Mouse (Mus musculus) forebrain, embryonic 10.5 days (tissue): ENCODE measurements at regions not wholly inside any gene's neighbourhood (a gene's known extent, or its start where the extent isn't known, plus 50 kb on each side); places are given as distances from the start of the nearest gene placed in this dataset.

Experiments
- DNase-seq: peaks from one replicate; pipeline ENCODE4 v3.0.0-alpha.2; 2017; ENCODE audit warnings: low spot score; ENCODE audit errors: extremely low spot score
- H3K27ac ChIP-seq: fragments of 300-500 bp; sonication (generic); 2 replicates; pipeline ENCODE4 v1.5.1; 2016; ENCODE audit warnings: mild to moderate bottlenecking
- H3K27me3 ChIP-seq: fragments of 300-500 bp; sonication (generic); 2 replicates; pipeline ENCODE4 v1.6.1; 2016; ENCODE audit warnings: mild to moderate bottlenecking; ENCODE audit not compliant: poor library complexity, severe bottlenecking
- H3K36me3 ChIP-seq: fragments of 300-500 bp; sonication (generic); replicated peaks from 2 replicates; pipeline ENCODE4 v1.6.1; 2016; ENCODE audit warnings: mild to moderate bottlenecking, moderate library complexity
- H3K4me1 ChIP-seq: fragments of 300-500 bp; sonication (generic); 2 replicates; pipeline ENCODE4 v1.6.1; 2016
- H3K4me3 ChIP-seq: fragments of 300-500 bp; sonication (generic); 2 replicates; pipeline ENCODE4 v1.5.1; 2016; ENCODE audit warnings: mild to moderate bottlenecking, moderate library complexity
- H3K9me3 ChIP-seq: fragments of 300-500 bp; sonication (generic); 2 replicates; pipeline ENCODE4 v1.6.1; 2016; ENCODE audit warnings: mild to moderate bottlenecking, moderate library complexity
- WGBS: fragments of 180-500 bp; shearing (Covaris S2); methylation state at CpG from one replicate; pipeline ENCODE4 v1.1.7; 2016; 5-methylcytosine and 5-hydroxymethylcytosine counted together

GRCm38 (mm10) chr9:74672261-74672660 is 189.5 kb upstream of the Onecut1 start:
- Histone ChIP-seq H3K4me1 (no peaks in the 10 kb centered on the region), H3K9me3 (no peaks in the 10 kb centered on the region), H3K27ac (no peak overlapping the region), H3K4me3 (no peak overlapping the region), H3K27me3 (no peaks in the 10 kb centered on the region), H3K36me3 (no peaks in the 10 kb centered on the region)
- 92% methylated on average over 7 of the region's 7 CpGs for whole genome bisulfite sequencing
- no peak for DNase-seq

GRCm38 (mm10) chr9:74698229-74698628 is 163.5 kb upstream of the Onecut1 start:
- 0 out of 2 replicates have a peak, but pooled peaks cover 8% of the 10 kb centered on the region for H3K4me1 ChIP-seq
- WGBS, result 74% methylated on average over 8 of the region's 8 CpGs
- no peaks in the 10 kb centered on the region for H3K27me3 ChIP-seq
- H3K9me3 ChIP-seq, result no peaks in the 10 kb centered on the region
- H3K36me3 ChIP-seq, result no peaks in the 10 kb centered on the region
- no peak overlapping the region for H3K27ac ChIP-seq
- DNase-seq, result no peak
- no peak overlapping the region for H3K4me3 ChIP-seq

- 60% methylated on average over 4 of the region's 4 CpGs for WGBS
- DNase-seq, result no peak
- Histone ChIP-seq H3K4me1 (peaks cover 29% of the 10 kb centered on the region), H3K36me3 (no peaks in the 10 kb centered on the region), H3K27me3 (no peaks in the 10 kb centered on the region), H3K27ac (no peak overlapping the region), H3K4me3 (no peak overlapping the region), H3K9me3 (no peaks in the 10 kb centered on the region)
Observed at GRCm38 (mm10) chr9:74705698-74706097, 156.0 kb upstream of the Onecut1 start.

GRCm38 (mm10) chr9:74707608-74708007 is 154.1 kb upstream of the Onecut1 start:
- H3K27me3 ChIP-seq, result no peaks in the 10 kb centered on the region

GRCm38 (mm10) chr9:74711698-74712097 is 150.0 kb upstream of the Onecut1 start:
- H3K27ac ChIP-seq, result no peak overlapping the region
- H3K4me1 ChIP-seq, result peaks cover 9% of the 10 kb centered on the region; the same call in 1 of the 2 replicates
- no peaks in the 10 kb centered on the region for H3K27me3 ChIP-seq
- DNase-seq, result no peak
- H3K9me3 ChIP-seq, result no peaks in the 10 kb centered on the region
- no peaks in the 10 kb centered on the region for H3K36me3 ChIP-seq
- no peak overlapping the region for H3K4me3 ChIP-seq
- WGBS, result 94% methylated on average over 10 of the region's 10 CpGs

More at GRCm38 (mm10) chr9:74707608-74708007, 154.1 kb upstream of the Onecut1 start:
- H3K9me3 ChIP-seq, result no peaks in the 10 kb centered on the region
- DNase-seq, result no peak
- no peaks in the 10 kb centered on the region for H3K36me3 ChIP-seq
- no peak overlapping the region for H3K4me3 ChIP-seq
- H3K4me1 ChIP-seq, result peaks cover 26% of the 10 kb centered on the region
- 39% methylated on average over 1 of the region's 1 CpGs for WGBS
- no peak overlapping the region for H3K27ac ChIP-seq

GRCm38 (mm10) chr9:74732451-74732850 is 129.3 kb upstream of the Onecut1 start:
- H3K27me3 ChIP-seq, result no peaks in the 10 kb centered on the region
- no peaks in the 10 kb centered on the region for H3K4me1 ChIP-seq
- no peaks in the 10 kb centered on the region for H3K9me3 ChIP-seq
- H3K27ac ChIP-seq, result no peak overlapping the region
- WGBS, result 88% methylated on average over 5 of the region's 5 CpGs
- H3K36me3 ChIP-seq, result no peaks in the 10 kb centered on the region
- no peak for DNase-seq
- H3K4me3 ChIP-seq, result no peak overlapping the region

- H3K9me3 ChIP-seq, result no peaks in the 10 kb centered on the region
- DNase-seq, result no peak
- H3K4me3 ChIP-seq, result no peak overlapping the region
- H3K4me1 ChIP-seq, result peaks cover 2% of the 10 kb centered on the region
- WGBS, result 96% methylated on average over 2 of the region's 2 CpGs
- H3K27ac ChIP-seq, result no peak overlapping the region
- no peaks in the 10 kb centered on the region for H3K27me3 ChIP-seq
- no peaks in the 10 kb centered on the region for H3K36me3 ChIP-seq
Observed at GRCm38 (mm10) chr9:74741949-74742348, 119.8 kb upstream of the Onecut1 start.

- no peak for DNase-seq
- Histone ChIP-seq H3K27me3 (no peaks in the 10 kb centered on the region), H3K4me3 (no peak overlapping the region), H3K27ac (no peak overlapping the region), H3K36me3 (no peaks in the 10 kb centered on the region), H3K4me1 (peaks cover 10% of the 10 kb centered on the region), H3K9me3 (no peaks in the 10 kb centered on the region)
- WGBS, result 80% methylated on average over 7 of the region's 7 CpGs
Observed at GRCm38 (mm10) chr9:74747886-74748285, 113.8 kb upstream of the Onecut1 start.

- no peaks in the 10 kb centered on the region for H3K4me1 ChIP-seq
- no peak overlapping the region for H3K4me3 ChIP-seq
- H3K27me3 ChIP-seq, result no peaks in the 10 kb centered on the region
- WGBS, result 73% methylated on average over 3 of the region's 3 CpGs
- H3K9me3 ChIP-seq, result no peaks in the 10 kb centered on the region
- no peaks in the 10 kb centered on the region for H3K36me3 ChIP-seq
- DNase-seq, result no peak
- H3K27ac ChIP-seq, result no peak overlapping the region
Observed at GRCm38 (mm10) chr9:74758025-74758424, 103.7 kb upstream of the Onecut1 start.

- Histone ChIP-seq H3K9me3 (no peaks in the 10 kb centered on the region), H3K4me3 (no peak overlapping the region), H3K27ac (no peak overlapping the region), H3K4me1 (no peaks in the 10 kb centered on the region), H3K36me3 (no peaks in the 10 kb centered on the region), H3K27me3 (no peaks in the 10 kb centered on the region)
- DNase-seq, result no peak
- 88% methylated on average over 4 of the region's 4 CpGs for WGBS
Observed at GRCm38 (mm10) chr9:74758876-74759275, 102.8 kb upstream of the Onecut1 start.

GRCm38 (mm10) chr9:74780419-74780818 is 81.3 kb upstream of the Onecut1 start:
- no peaks in the 10 kb centered on the region for H3K36me3 ChIP-seq
- WGBS, result 85% methylated on average over 3 of the region's 3 CpGs
- DNase-seq, result no peak

GRCm38 (mm10) chr9:74793394-74793793 is 68.3 kb upstream of the Onecut1 start:
- Histone ChIP-seq H3K36me3 (no peaks in the 10 kb centered on the region), H3K9me3 (no peaks in the 10 kb centered on the region), H3K4me3 (no peak overlapping the region), H3K27ac (no peak overlapping the region), H3K4me1 (0 out of 2 replicates have a peak, but pooled peaks cover 3% of the 10 kb centered on the region), H3K27me3 (no peaks in the 10 kb centered on the region)
- 96% methylated on average over 1 of the region's 1 CpGs for WGBS
- no peak for DNase-seq

More at GRCm38 (mm10) chr9:74780419-74780818, 81.3 kb upstream of the Onecut1 start:
- peaks cover 8% of the 10 kb centered on the region for H3K4me1 ChIP-seq
- H3K27ac ChIP-seq, result no peak overlapping the region
- H3K27me3 ChIP-seq, result no peaks in the 10 kb centered on the region
- H3K4me3 ChIP-seq, result no peak overlapping the region
- no peaks in the 10 kb centered on the region for H3K9me3 ChIP-seq

- Histone ChIP-seq H3K4me3 (no peak overlapping the region), H3K27me3 (no peaks in the 10 kb centered on the region), H3K9me3 (no peaks in the 10 kb centered on the region), H3K36me3 (no peaks in the 10 kb centered on the region), H3K27ac (no peak overlapping the region), H3K4me1 (0 out of 2 replicates have a peak, but pooled peaks cover 3% of the 10 kb centered on the region)
- no peak for DNase-seq
- 88% methylated on average over 4 of the region's 4 CpGs for WGBS
Observed at GRCm38 (mm10) chr9:74795994-74796393, 65.7 kb upstream of the Onecut1 start.

- WGBS, result 82% methylated on average over 5 of the region's 5 CpGs
- H3K4me1 ChIP-seq, result 0 out of 2 replicates have a peak, but pooled peaks cover 3% of the 10 kb centered on the region
- H3K36me3 ChIP-seq, result no peaks in the 10 kb centered on the region
- H3K27me3 ChIP-seq, result no peaks in the 10 kb centered on the region
- H3K27ac ChIP-seq, result no peak overlapping the region
- DNase-seq, result no peak
- no peak overlapping the region for H3K4me3 ChIP-seq
- H3K9me3 ChIP-seq, result no peaks in the 10 kb centered on the region
Observed at GRCm38 (mm10) chr9:74797272-74797844, 64.4 kb upstream of the Onecut1 start.
